Mouse (Mus musculus): ENCODE measurements at regions not wholly inside any gene's neighbourhood (a gene's known extent, or its start where the extent isn't known, plus 50 kb on each side); places are given as distances from the start of the nearest gene placed in this dataset.
"Not testable (repeated sequence)": the region's sequence is repeated elsewhere in the genome, so short reads cannot be mapped to it uniquely, and the experiment has no call there.

GRCm38 (mm10) chr15:16909396-16909795 is 180.8 kb downstream of the Cdh9 start:
- H3K27ac ChIP-seq (replicated peaks) = no peak overlapping the region
- H3K27me3 ChIP-seq (replicated peaks; ENCODE audit: low read depth, poor library complexity, severe bottlenecking) = no peaks in the 10 kb centered on the region
- no peaks in the 10 kb centered on the region for H3K9me3 ChIP-seq
- H3K4me3 ChIP-seq = no peak overlapping the region
- DNase-seq (ENCODE audit: low spot score) = no peak
- WGBS = 76% methylated on average over 1 of the region's 1 CpGs
- H3K36me3 ChIP-seq (replicated peaks) = no peaks in the 10 kb centered on the region
- H3K4me1 ChIP-seq = no peaks in the 10 kb centered on the region

- H3K4me3 ChIP-seq; DNase-seq (ENCODE audit: low spot score); H3K36me3 ChIP-seq (replicated peaks); H3K27ac ChIP-seq (replicated peaks); H3K9me3 ChIP-seq; H3K27me3 ChIP-seq (replicated peaks; ENCODE audit: low read depth, poor library complexity, severe bottlenecking); H3K4me1 ChIP-seq: not testable (repeated sequence)
- WGBS = 85% methylated on average over 3 of the region's 3 CpGs
These were observed 181.4 kb downstream of the Cdh9 start for GRCm38 (mm10) chr15:16909941-16910340.

GRCm38 (mm10) chr15:16914966-16915569 is 186.5 kb downstream of the Cdh9 start:
- Histone ChIP-seq H3K27me3 (replicated peaks; ENCODE audit: low read depth, poor library complexity, severe bottlenecking) (no peaks in the 10 kb centered on the region), H3K4me3 (no peak overlapping the region), H3K4me1 (no peaks in the 10 kb centered on the region), H3K9me3 (no peaks in the 10 kb centered on the region), H3K27ac (replicated peaks) (no peak overlapping the region), H3K36me3 (replicated peaks) (no peaks in the 10 kb centered on the region)
- DNase-seq (ENCODE audit: low spot score) = no peak
- WGBS = 64% methylated on average over 2 of the region's 2 CpGs

- WGBS = 92% methylated on average over 1 of the region's 1 CpGs
These were observed 194.7 kb downstream of the Cdh9 start for GRCm38 (mm10) chr15:16923246-16923645.

GRCm38 (mm10) chr15:16933137-16933677 is 204.7 kb downstream of the Cdh9 start:
- no peaks in the 10 kb centered on the region for H3K27me3 ChIP-seq (replicated peaks; ENCODE audit: low read depth, poor library complexity, severe bottlenecking)
- no peaks in the 10 kb centered on the region for H3K36me3 ChIP-seq (replicated peaks)
- H3K4me1 ChIP-seq = no peaks in the 10 kb centered on the region
- no peak for DNase-seq (ENCODE audit: low spot score)
- H3K9me3 ChIP-seq = no peaks in the 10 kb centered on the region
- 89% methylated on average over 2 of the region's 2 CpGs for WGBS
- no peak overlapping the region for H3K27ac ChIP-seq (replicated peaks)
- H3K4me3 ChIP-seq = no peak overlapping the region

More at GRCm38 (mm10) chr15:16923246-16923645, 194.7 kb downstream of the Cdh9 start:
- Histone ChIP-seq H3K36me3 (replicated peaks) (no peaks in the 10 kb centered on the region), H3K27ac (replicated peaks) (no peak overlapping the region), H3K4me3 (no peak overlapping the region), H3K4me1 (no peaks in the 10 kb centered on the region), H3K27me3 (replicated peaks; ENCODE audit: low read depth, poor library complexity, severe bottlenecking) (no peaks in the 10 kb centered on the region), H3K9me3 (no peaks in the 10 kb centered on the region)
- no peak for DNase-seq (ENCODE audit: low spot score)

- WGBS = 92% methylated on average over 3 of the region's 3 CpGs
- no peak for DNase-seq (ENCODE audit: low spot score)
- Histone ChIP-seq H3K27me3 (replicated peaks; ENCODE audit: low read depth, poor library complexity, severe bottlenecking) (no peaks in the 10 kb centered on the region), H3K27ac (replicated peaks) (no peak overlapping the region), H3K4me1 (no peaks in the 10 kb centered on the region), H3K36me3 (replicated peaks) (no peaks in the 10 kb centered on the region), H3K4me3 (no peak overlapping the region), H3K9me3 (no peaks in the 10 kb centered on the region)
These were observed 205.9 kb downstream of the Cdh9 start for GRCm38 (mm10) chr15:16934438-16934837.

GRCm38 (mm10) chr15:16975821-16976220 is 247.3 kb downstream of the Cdh9 start:
- DNase-seq (ENCODE audit: low spot score); H3K9me3 ChIP-seq; H3K36me3 ChIP-seq (replicated peaks); H3K27me3 ChIP-seq (replicated peaks; ENCODE audit: low read depth, poor library complexity, severe bottlenecking); H3K4me1 ChIP-seq; H3K4me3 ChIP-seq; H3K27ac ChIP-seq (replicated peaks): not testable (repeated sequence)
- 85% methylated on average over 4 of the region's 4 CpGs for WGBS

GRCm38 (mm10) chr15:16990848-16991247 is 262.3 kb downstream of the Cdh9 start:
- Histone ChIP-seq H3K27me3 (replicated peaks; ENCODE audit: low read depth, poor library complexity, severe bottlenecking) (no peaks in the 10 kb centered on the region), H3K27ac (replicated peaks) (no peak overlapping the region), H3K9me3 (no peaks in the 10 kb centered on the region), H3K4me1 (no peaks in the 10 kb centered on the region), H3K4me3 (no peak overlapping the region), H3K36me3 (replicated peaks) (no peaks in the 10 kb centered on the region)
- 10% methylated on average over 1 of the region's 1 CpGs for WGBS
- no peak for DNase-seq (ENCODE audit: low spot score)

- no peaks in the 10 kb centered on the region for H3K9me3 ChIP-seq
- no peak overlapping the region for H3K4me3 ChIP-seq
- no peak overlapping the region for H3K27ac ChIP-seq (replicated peaks)
- no peaks in the 10 kb centered on the region for H3K4me1 ChIP-seq
- WGBS = 90% methylated on average over 1 of the region's 1 CpGs
- no peaks in the 10 kb centered on the region for H3K27me3 ChIP-seq (replicated peaks; ENCODE audit: low read depth, poor library complexity, severe bottlenecking)
- no peaks in the 10 kb centered on the region for H3K36me3 ChIP-seq (replicated peaks)
- no peak for DNase-seq (ENCODE audit: low spot score)
These were observed 267.1 kb downstream of the Cdh9 start for GRCm38 (mm10) chr15:16995667-16996066.

GRCm38 (mm10) chr15:17006139-17006538 is 277.6 kb downstream of the Cdh9 start:
- 77% methylated on average over 2 of the region's 2 CpGs for WGBS
- no peak for DNase-seq (ENCODE audit: low spot score)

GRCm38 (mm10) chr15:17007811-17008210 is 279.3 kb downstream of the Cdh9 start:
- no peak overlapping the region for H3K4me3 ChIP-seq
- H3K4me1 ChIP-seq = no peaks in the 10 kb centered on the region
- H3K36me3 ChIP-seq (replicated peaks) = no peaks in the 10 kb centered on the region
- no peak overlapping the region for H3K27ac ChIP-seq (replicated peaks)
- H3K9me3 ChIP-seq = 0 out of 2 replicates have a peak, but pooled peaks cover 2% of the 10 kb centered on the region
- DNase-seq (ENCODE audit: low spot score) = no peak
- 93% methylated on average over 4 of the region's 4 CpGs for WGBS
- H3K27me3 ChIP-seq (replicated peaks; ENCODE audit: low read depth, poor library complexity, severe bottlenecking) = no peaks in the 10 kb centered on the region

More at GRCm38 (mm10) chr15:17006139-17006538, 277.6 kb downstream of the Cdh9 start:
- no peak overlapping the region for H3K4me3 ChIP-seq
- H3K36me3 ChIP-seq (replicated peaks) = no peaks in the 10 kb centered on the region
- H3K27ac ChIP-seq (replicated peaks) = no peak overlapping the region
- no peaks in the 10 kb centered on the region for H3K27me3 ChIP-seq (replicated peaks; ENCODE audit: low read depth, poor library complexity, severe bottlenecking)
- no peaks in the 10 kb centered on the region for H3K9me3 ChIP-seq
- H3K4me1 ChIP-seq = no peaks in the 10 kb centered on the region

- Histone ChIP-seq H3K27me3 (replicated peaks; ENCODE audit: low read depth, poor library complexity, severe bottlenecking) (no peaks in the 10 kb centered on the region), H3K36me3 (replicated peaks) (no peaks in the 10 kb centered on the region), H3K4me3 (no peak overlapping the region), H3K9me3 (no peaks in the 10 kb centered on the region), H3K27ac (replicated peaks) (no peak overlapping the region), H3K4me1 (no peaks in the 10 kb centered on the region)
- DNase-seq (ENCODE audit: low spot score) = no peak
- WGBS = 36% methylated on average over 2 of the region's 2 CpGs
These were observed 320.5 kb downstream of the Cdh9 start for GRCm38 (mm10) chr15:17048867-17049628.

GRCm38 (mm10) chr15:17069772-17070171 is 341.2 kb downstream of the Cdh9 start:
- Histone ChIP-seq H3K4me3 (no peak overlapping the region), H3K27ac (replicated peaks) (no peak overlapping the region), H3K4me1 (no peaks in the 10 kb centered on the region), H3K9me3 (no peaks in the 10 kb centered on the region), H3K36me3 (replicated peaks) (no peaks in the 10 kb centered on the region), H3K27me3 (replicated peaks; ENCODE audit: low read depth, poor library complexity, severe bottlenecking) (no peaks in the 10 kb centered on the region)
- DNase-seq (ENCODE audit: low spot score) = no peak
- WGBS = 83% methylated on average over 4 of the region's 4 CpGs

Data from embryonic facial prominence, embryonic 10.5 days (tissue).